Mouse (Mus musculus): ENCODE measurements around the gene Slc2a2. TPM values are rescaled to one million over a fixed set of nuclear protein-coding genes. Genes with fewer than 3 reads are reported as not detected.

The Slc2a2 gene
- not detected for polyA plus RNA-seq (2017; shearing (Covaris generic))

DNA sequence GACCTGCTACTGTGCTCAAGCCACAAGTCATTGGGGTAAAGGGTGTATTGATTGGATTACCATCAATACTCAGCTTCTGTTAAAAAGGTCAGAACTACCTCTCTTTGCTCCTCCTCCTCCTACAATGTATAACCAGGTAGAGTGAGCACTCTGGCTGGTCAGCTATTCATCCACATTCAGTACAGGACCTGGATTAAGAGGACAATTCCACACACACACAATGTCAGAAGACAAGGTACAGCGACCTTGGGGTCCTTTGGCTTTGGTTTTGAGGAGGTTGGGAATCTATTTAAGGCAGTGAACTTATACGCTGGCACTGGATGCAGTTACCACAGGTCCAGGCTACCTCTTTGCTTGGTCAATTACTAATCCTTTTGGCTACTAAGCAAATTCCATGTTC lies at the start of gene Slc2a2:
Gene Slc2a2 (plus strand): TSS at position 107 of the 400 bp plus-strand sequence.

Other genes with a start within 250 kb of the Slc2a2 start
- gene Eif5a2, start 83.4 kb downstream of the Slc2a2 start, polyA plus RNA-seq (2017; shearing (Covaris generic)) = 6.9 TPM
- gene Rpl22l1, start 107.5 kb downstream of the Slc2a2 start, polyA plus RNA-seq (2017; shearing (Covaris generic)) = 354 TPM
- gene Gm1527, start 194.7 kb downstream of the Slc2a2 start, polyA plus RNA-seq (2017; shearing (Covaris generic)) = not detected